Mouse (Mus musculus) E14TG2a.4 (cell line): ENCODE measurements at regions not wholly inside any gene's neighbourhood (a gene's known extent, or its start where the extent isn't known, plus 50 kb on each side); places are given as distances from the start of the nearest gene placed in this dataset.

ENCODE experiments used
- H3K27me3 ChIP-seq: 2 replicates; pipeline ENCODE4 v1.6.1; 2014; ENCODE audit warnings: low read length, control low read depth; ENCODE audit not compliant: insufficient read depth
- H3K36me3 ChIP-seq: 2 replicates; pipeline ENCODE4 v1.6.1; 2014; ENCODE audit warnings: low read length, control low read depth; ENCODE audit not compliant: insufficient read depth
- H3K4me1 ChIP-seq: replicated peaks from 2 replicates; pipeline ENCODE4 v1.6.1; 2014; ENCODE audit warnings: low read depth, low read length, control low read depth
- H3K4me3 ChIP-seq: replicated peaks from 2 replicates; pipeline ENCODE4 v1.5.1; 2014; ENCODE audit warnings: mild to moderate bottlenecking, low read length
- H3K9me3 ChIP-seq: 2 replicates; pipeline ENCODE4 v1.6.1; 2014; ENCODE audit warnings: low read length, control low read depth
- CTCF ChIP-seq: conservative IDR thresholded peaks from 2 replicates; pipeline ENCODE4 v1.5.1; 2014; ENCODE audit warnings: low read length
- NANOG ChIP-seq: IDR thresholded peaks from 2 replicates; pipeline ENCODE4 v1.6.1; 2014; ENCODE audit warnings: borderline replicate concordance, low read length, mixed read lengths
- POU5F1 ChIP-seq: IDR thresholded peaks from 2 replicates; pipeline ENCODE4 v1.6.1; 2014; ENCODE audit warnings: low read length, borderline replicate concordance

- H3K4me1 ChIP-seq: no peaks in the 10 kb centered on the region
- TF ChIP-seq CTCF: no peak
- no peak for TF ChIP-seq NANOG
- TF ChIP-seq POU5F1: no peak
- no peaks in the 10 kb centered on the region for H3K36me3 ChIP-seq
- no peak overlapping the region for H3K4me3 ChIP-seq
- H3K9me3 ChIP-seq: no peaks in the 10 kb centered on the region
- no peaks in the 10 kb centered on the region for H3K27me3 ChIP-seq
Measured at GRCm38 (mm10) chr15:8868021-8868420, 99.7 kb upstream of the Ranbp3l start.

GRCm38 (mm10) chr15:8867160-8867891 is 100.4 kb upstream of the Ranbp3l start:
- Histone ChIP-seq H3K27me3 (no peaks in the 10 kb centered on the region), H3K4me3 (no peak overlapping the region), H3K36me3 (no peaks in the 10 kb centered on the region), H3K9me3 (no peaks in the 10 kb centered on the region), H3K4me1 (no peaks in the 10 kb centered on the region)
- no peak for TF ChIP-seq POU5F1

GRCm38 (mm10) chr15:8865089-8865933 is 102.4 kb upstream of the Ranbp3l start:
- TF ChIP-seq NANOG (no peak), POU5F1 (no peak), CTCF (no peak)
- Histone ChIP-seq H3K27me3 (no peaks in the 10 kb centered on the region), H3K36me3 (no peaks in the 10 kb centered on the region), H3K4me1 (no peaks in the 10 kb centered on the region), H3K4me3 (no peak overlapping the region), H3K9me3 (no peaks in the 10 kb centered on the region)

- Histone ChIP-seq H3K27me3 (no peaks in the 10 kb centered on the region), H3K4me1 (no peaks in the 10 kb centered on the region), H3K4me3 (no peak overlapping the region), H3K36me3 (no peaks in the 10 kb centered on the region), H3K9me3 (peaks cover 8% of the 10 kb centered on the region)
- no peak for TF ChIP-seq CTCF
- TF ChIP-seq POU5F1: no peak
- TF ChIP-seq NANOG: no peak
Measured at GRCm38 (mm10) chr15:8856419-8857084, 111.2 kb upstream of the Ranbp3l start.

- H3K36me3 ChIP-seq: no peaks in the 10 kb centered on the region
- no peak overlapping the region for H3K4me3 ChIP-seq
- TF ChIP-seq NANOG (no peak), POU5F1 (no peak), CTCF (peak; percentile 31; the same call in 1 of the 2 replicates)
- no peaks in the 10 kb centered on the region for H3K4me1 ChIP-seq
- peaks cover 14% of the 10 kb centered on the region for H3K9me3 ChIP-seq
- H3K27me3 ChIP-seq: no peaks in the 10 kb centered on the region
Measured at GRCm38 (mm10) chr15:8855511-8855910, 112.2 kb upstream of the Ranbp3l start.

- H3K27me3 ChIP-seq: no peaks in the 10 kb centered on the region
- TF ChIP-seq CTCF: no peak
- TF ChIP-seq POU5F1: no peak
- no peak for TF ChIP-seq NANOG
- peaks cover 14% of the 10 kb centered on the region for H3K9me3 ChIP-seq
- H3K4me3 ChIP-seq: no peak overlapping the region
- no peaks in the 10 kb centered on the region for H3K36me3 ChIP-seq
- no peaks in the 10 kb centered on the region for H3K4me1 ChIP-seq
Measured at GRCm38 (mm10) chr15:8854336-8854735, 113.4 kb upstream of the Ranbp3l start.

- peaks cover 14% of the 10 kb centered on the region for H3K9me3 ChIP-seq
- H3K4me3 ChIP-seq: no peak overlapping the region
- peaks cover 3% of the 10 kb centered on the region for H3K4me1 ChIP-seq
- no peaks in the 10 kb centered on the region for H3K36me3 ChIP-seq
- H3K27me3 ChIP-seq: no peaks in the 10 kb centered on the region
- TF ChIP-seq NANOG (no peak), POU5F1 (no peak), CTCF (no peak)
Measured at GRCm38 (mm10) chr15:8850996-8851395, 116.8 kb upstream of the Ranbp3l start.

- TF ChIP-seq POU5F1: no peak
- TF ChIP-seq CTCF: peak; percentile 59
- H3K9me3 ChIP-seq: peaks cover 8% of the 10 kb centered on the region
- no peaks in the 10 kb centered on the region for H3K27me3 ChIP-seq
- no peak overlapping the region for H3K4me3 ChIP-seq
- peaks cover 6% of the 10 kb centered on the region for H3K4me1 ChIP-seq
- H3K36me3 ChIP-seq: no peaks in the 10 kb centered on the region
Measured at GRCm38 (mm10) chr15:8849413-8849812, 118.3 kb upstream of the Ranbp3l start.
